Comparison of ENCODE assay signal across 9 mouse cellular contexts in genomic region chr10:86203915-86204314, GRCm38 (mm10).
DNase-seq lines count a peak whose midpoint lies in the region; ATAC-seq lines count a peak whose summit lies in the region.
"Had no signal": no experiment of that assay in that cellular context is flagged by ENCODE, and none has a peak within 500 bp of the region (broad histone marks: within the 10 kb centered on the region; RNA-seq: fewer than 3 reads in every experiment).

No protein-coding gene starts in this region.

- no peak overlapping the region for H3K4me3 ChIP-seq in kidney, embryonic 16.5 days (ENCODE audit: low read length)
- H3K4me3 ChIP-seq in forebrain, embryonic 13.5 days: no peak overlapping the region
- H3K4me3 ChIP-seq: midbrain, embryonic 12.5 days had no signal

- intact Hi-C loops in gastrocnemius, postnatal 14 days (cut with DNase I; ENCODE audit: low total_unique reads): no loop called here

- no peaks in the 10 kb centered on the region for H3K9me3 ChIP-seq in kidney, embryonic 16.5 days (ENCODE audit: low read length)
- no peaks in the 10 kb centered on the region; the same call in 1 of the 2 replicates for H3K9me3 ChIP-seq in forebrain, embryonic 13.5 days (replicated peaks)
- H3K9me3 ChIP-seq: midbrain, embryonic 12.5 days had no signal

- no peak for ATAC-seq in kidney, embryonic 16.5 days (ENCODE audit: low FRiP score, low TSS enrichment)
- no peak for ATAC-seq in forebrain, embryonic 13.5 days

- no peaks in the 10 kb centered on the region for H3K4me1 ChIP-seq in kidney, embryonic 16.5 days (ENCODE audit: insufficient read depth, low read length)
- no peaks in the 10 kb centered on the region for H3K4me1 ChIP-seq in forebrain, embryonic 13.5 days
- H3K4me1 ChIP-seq: midbrain, embryonic 12.5 days had no signal

- no peaks in the 10 kb centered on the region for H3K36me3 ChIP-seq in kidney, embryonic 16.5 days (ENCODE audit: insufficient read depth, low read length)
- H3K36me3 ChIP-seq in forebrain, embryonic 13.5 days (ENCODE audit: poor library complexity, severe bottlenecking): no peaks in the 10 kb centered on the region
- H3K36me3 ChIP-seq: midbrain, embryonic 12.5 days had no signal

- no peak overlapping the region for H3K27ac ChIP-seq in kidney, embryonic 16.5 days (ENCODE audit: low read length)
- no peak overlapping the region for H3K27ac ChIP-seq in forebrain, embryonic 13.5 days
- H3K27ac ChIP-seq: midbrain, embryonic 12.5 days had no signal

- peak; percentile 65 for DNase-seq in kidney, adult 18-20 months
- DNase-seq in brain, adult 2 months (ENCODE audit: low read depth, low spot score): peak; percentile 46
- DNase-seq in gastrocnemius, postnatal 14 days: peak; percentile 80
- peak; percentile 76 to 78 for DNase-seq in kidney, postnatal 36 days
- no peak for DNase-seq in thymus, postnatal 25 days
- no peak for DNase-seq in layer of hippocampus, adult 9-11 months

- no peak overlapping the region for H3K9ac ChIP-seq in kidney, embryonic 16.5 days (replicated peaks; ENCODE audit: low read length)
- no peak overlapping the region for H3K9ac ChIP-seq in forebrain, embryonic 13.5 days
- H3K9ac ChIP-seq: midbrain, embryonic 12.5 days had no signal

- H3K27me3 ChIP-seq in kidney, embryonic 16.5 days (ENCODE audit: insufficient read depth, low read length): no peaks in the 10 kb centered on the region
- H3K27me3 ChIP-seq in forebrain, embryonic 13.5 days: no peaks in the 10 kb centered on the region
- H3K27me3 ChIP-seq: midbrain, embryonic 12.5 days had no signal

- no peak overlapping the region for H3K4me2 ChIP-seq in kidney, embryonic 16.5 days (replicated peaks; ENCODE audit: low read depth, low read length)
- H3K4me2 ChIP-seq in forebrain, embryonic 13.5 days: no peak overlapping the region
- H3K4me2 ChIP-seq: midbrain, embryonic 12.5 days had no signal

Comparison
In these comparisons a context has a peak if more than half of its experiments do, and no peak if none do; other contexts are left out.
1. DNase-seq: peak in kidney, adult 18-20 months (single experiment), brain, adult 2 months (single experiment), gastrocnemius, postnatal 14 days (single experiment) and kidney, postnatal 36 days (2 of 2); none in thymus, postnatal 25 days (single experiment) and layer of hippocampus, adult 9-11 months (single experiment).